Mouse (Mus musculus): ENCODE data around the gene 4930550C14Rik.

DNA sequence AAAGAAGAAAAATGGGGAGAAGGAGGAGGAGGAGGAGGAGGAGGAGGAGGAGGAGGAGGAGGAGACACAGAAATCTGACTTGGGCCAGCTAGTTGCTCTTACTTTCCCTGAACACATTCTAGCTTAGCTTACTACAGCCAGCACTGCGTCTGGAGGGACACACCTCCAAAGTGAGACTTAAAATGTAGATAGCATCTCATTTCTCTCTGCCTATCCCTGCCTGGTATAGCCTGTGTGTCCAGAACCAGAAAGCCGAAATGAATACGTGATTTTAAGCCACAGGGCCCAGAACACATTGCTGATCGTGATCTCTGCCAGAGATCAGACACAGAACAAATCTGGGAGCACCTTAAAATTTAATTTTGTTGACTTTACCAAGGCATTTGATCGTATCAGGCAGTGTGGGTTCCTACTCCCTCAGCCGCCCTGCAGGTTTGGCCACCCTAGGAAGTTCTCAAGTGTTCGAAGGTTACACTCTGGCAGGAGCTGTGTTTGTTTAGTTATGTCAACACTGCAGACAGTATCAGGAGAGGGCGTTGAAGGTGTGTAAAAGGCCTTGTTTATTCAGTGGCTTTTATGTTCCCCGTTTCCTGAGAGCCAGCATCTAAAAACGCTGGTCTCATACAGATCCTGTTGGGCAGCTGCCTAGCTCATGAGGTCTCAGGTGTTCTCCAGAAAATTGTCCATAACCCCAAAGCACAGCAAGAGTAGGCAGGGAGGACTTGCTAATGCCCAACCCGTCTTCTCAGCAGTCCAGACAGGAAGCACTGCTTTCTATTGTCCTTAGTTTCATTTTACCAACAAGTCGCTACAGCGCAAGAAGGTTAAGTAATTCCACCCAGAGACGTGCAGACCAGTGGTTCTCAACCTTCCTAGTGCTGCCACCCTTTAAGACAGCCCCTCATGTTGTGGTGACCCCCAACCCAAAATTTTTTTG is 45.6 kb upstream of the 4930550C14Rik start:
- TF ChIP-seq CTCF (IDR thresholded peaks at IDR 0.05) (no peak), EP300 (IDR thresholded peaks at IDR 0.05) (peak; percentile 97)
